Mouse (Mus musculus) stomach, embryonic 16.5 days (tissue): ENCODE data around the gene Slc30a2. TPM values are rescaled to one million over a fixed set of nuclear protein-coding genes. Genes with fewer than 3 reads are reported as not detected.

Experiments
- ATAC-seq: fragments of 200-750 bp; cut with Nextera tagmentation; 2 replicates; pipeline ENCODE4 v1.8.0; 2017; ENCODE audit warnings: moderate number of reproducible peaks, moderate TSS enrichment; ENCODE audit not compliant: insufficient read depth, low FRiP score
- H3K27ac ChIP-seq: fragments of 300-500 bp; sonication (generic); 2 replicates; pipeline ENCODE4 v1.5.1; 2014; ENCODE audit warnings: low read length
- H3K27me3 ChIP-seq: fragments of 300-500 bp; sonication (generic); 2 replicates; pipeline ENCODE4 v1.6.1; 2014; ENCODE audit warnings: low read length, control low read depth, mixed read lengths; ENCODE audit not compliant: control insufficient read depth, insufficient read depth
- H3K36me3 ChIP-seq: fragments of 300-500 bp; sonication (generic); 2 replicates; pipeline ENCODE4 v1.6.1; 2014; ENCODE audit warnings: low read length; ENCODE audit not compliant: control insufficient read depth, insufficient read depth
- H3K4me1 ChIP-seq: fragments of 300-500 bp; sonication (generic); 2 replicates; pipeline ENCODE4 v1.6.1; 2014; ENCODE audit warnings: low read length, control low read depth, mixed read lengths; ENCODE audit not compliant: control insufficient read depth, insufficient read depth
- H3K4me2 ChIP-seq: fragments of 300-500 bp; sonication (generic); 2 replicates; pipeline ENCODE4 v1.6.1; 2014; ENCODE audit warnings: low read depth, low read length, mixed read lengths
- H3K4me3 ChIP-seq: fragments of 300-500 bp; sonication (generic); replicated peaks from 2 replicates; pipeline ENCODE4 v1.5.1; 2014; ENCODE audit warnings: mild to moderate bottlenecking, low read length
- H3K9ac ChIP-seq: fragments of 300-500 bp; sonication (generic); 2 replicates; pipeline ENCODE4 v1.6.1; 2014; ENCODE audit warnings: low read length
- H3K9me3 ChIP-seq: fragments of 300-500 bp; sonication (generic); replicated peaks from 2 replicates; pipeline ENCODE4 v1.6.1; 2016; ENCODE audit warnings: low read length, control low read depth; ENCODE audit not compliant: control insufficient read depth
- WGBS: fragments of 180-500 bp; shearing (Covaris S2); extraction: QIAGEN DNeasy Blood & Tissue Kit; methylation state at CpG from one replicate; pipeline ENCODE4 v1.1.7; 2014; 5-methylcytosine and 5-hydroxymethylcytosine counted together
- polyA plus RNA-seq: library from polyadenylated mRNA; unstranded; fragments of >200 nt; fragmentation: Nextera tagmentation; extraction: Ambion mirVana; gene quantifications from 2 replicates; pipeline ENCODE4 v1.2.1, GENCODE M21; 2015

Gene Slc30a2
- polyA plus RNA-seq, 1 experiment from 2014 or later: 1.1 TPM

DNA sequence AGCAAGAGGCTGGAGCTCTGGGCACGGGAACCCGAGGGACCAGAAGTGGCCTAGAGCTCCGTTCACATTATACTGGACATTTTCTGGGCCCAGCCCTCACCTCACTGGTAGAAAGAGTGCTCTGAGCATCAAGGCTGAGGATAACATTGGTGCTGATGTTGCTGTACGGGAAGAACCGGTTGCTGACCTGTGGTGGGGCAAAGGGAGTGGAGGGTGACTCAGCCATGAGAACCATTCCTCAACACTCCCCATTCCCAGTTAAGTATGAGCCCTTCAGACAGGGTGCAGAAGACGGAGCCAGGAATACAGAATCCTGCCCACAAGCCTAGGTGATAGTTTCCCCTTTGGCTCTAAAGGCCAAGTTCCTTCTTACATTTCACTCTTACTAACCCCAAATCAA lies 16.7 kb downstream of the Slc30a2 start:
- Histone ChIP-seq H3K9ac (no peak overlapping the region), H3K4me3 (no peak overlapping the region), H3K9me3 (no peaks in the 10 kb centered on the region), H3K4me1 (peaks cover 11% of the 10 kb centered on the region), H3K36me3 (no peaks in the 10 kb centered on the region), H3K27me3 (no peaks in the 10 kb centered on the region), H3K27ac (peak overlapping the region; percentile 58; the same call in 1 of the 2 replicates), H3K4me2 (no peak overlapping the region)
- 81% methylated on average over 6 of the region's 6 CpGs for WGBS
- ATAC-seq: no peak

DNA sequence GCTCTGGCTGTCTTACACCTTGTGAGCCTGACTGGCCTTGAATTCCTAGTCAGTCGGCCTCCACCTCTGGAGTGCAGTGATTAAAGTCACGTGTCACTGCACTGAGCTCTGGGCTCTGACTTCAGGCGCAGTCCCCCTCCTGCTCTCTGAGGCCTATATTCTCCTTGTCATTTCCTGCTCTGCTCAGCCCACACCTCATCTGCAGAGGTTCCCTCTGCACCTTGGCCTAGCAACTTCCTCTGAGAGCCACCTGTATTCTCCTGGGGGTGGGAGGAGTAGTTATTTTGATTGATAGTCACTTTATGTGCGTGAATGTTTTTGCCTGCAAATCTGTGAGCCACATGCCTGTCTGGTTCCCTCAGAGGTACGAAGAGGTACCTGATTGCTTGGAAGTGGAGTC lies 18.2 kb downstream of the Slc30a2 start:
- Histone ChIP-seq H3K9me3 (no peaks in the 10 kb centered on the region), H3K4me2 (no peak overlapping the region), H3K27me3 (no peaks in the 10 kb centered on the region), H3K27ac (no peak overlapping the region), H3K9ac (no peak overlapping the region), H3K4me3 (no peak overlapping the region), H3K36me3 (no peaks in the 10 kb centered on the region), H3K4me1 (peaks cover 11% of the 10 kb centered on the region)
- WGBS: 26% methylated on average over 5 of the region's 5 CpGs
- 0 out of 2 replicates have a peak, but pooled peaks have one; percentile 15 for ATAC-seq

DNA sequence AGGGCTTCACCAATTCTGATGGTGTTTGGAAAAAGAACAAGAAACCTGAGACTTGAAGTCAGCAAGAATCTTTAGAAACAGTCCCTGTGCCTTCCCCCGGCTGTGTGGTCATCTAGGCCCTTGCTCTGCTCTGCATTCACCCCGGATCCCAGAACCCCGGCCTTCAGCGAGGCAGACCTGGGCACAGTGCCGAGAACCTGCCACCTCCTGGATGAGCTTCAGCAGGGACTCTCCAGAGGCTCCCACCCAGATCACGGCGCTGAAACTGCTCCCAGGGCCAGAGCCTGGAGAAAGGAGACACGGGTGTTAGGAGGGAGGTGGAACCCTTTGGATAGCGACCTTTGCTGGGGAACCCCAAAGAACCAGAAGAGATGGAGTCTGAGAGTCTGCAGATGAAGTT lies 19.1 kb downstream of the Slc30a2 start:
- no peaks in the 10 kb centered on the region for H3K36me3 ChIP-seq
- H3K9ac ChIP-seq: no peak overlapping the region; the same call in 1 of the 2 replicates
- H3K27me3 ChIP-seq: no peaks in the 10 kb centered on the region
- ATAC-seq: no peak
- no peak overlapping the region for H3K4me2 ChIP-seq
- no peak overlapping the region for H3K4me3 ChIP-seq
- no peaks in the 10 kb centered on the region for H3K9me3 ChIP-seq
- 53% methylated on average over 9 of the region's 9 CpGs for WGBS
- peaks cover 7% of the 10 kb centered on the region for H3K4me1 ChIP-seq
- no peak overlapping the region for H3K27ac ChIP-seq

GRCm38 (mm10) chr4:134362586-134362985 lies 19.6 kb downstream of the Slc30a2 start:
- Histone ChIP-seq H3K36me3 (no peaks in the 10 kb centered on the region), H3K9ac (no peak overlapping the region), H3K4me2 (0 out of 2 replicates have a peak overlapping the region, but pooled peaks have one; percentile 23), H3K27ac (no peak overlapping the region), H3K4me3 (no peak overlapping the region), H3K4me1 (peaks cover 2% of the 10 kb centered on the region; the same call in 1 of the 2 replicates), H3K9me3 (no peaks in the 10 kb centered on the region), H3K27me3 (no peaks in the 10 kb centered on the region; the same call in 1 of the 2 replicates)
- no peak for ATAC-seq
- 25% methylated on average over 9 of the region's 9 CpGs for WGBS

DNA sequence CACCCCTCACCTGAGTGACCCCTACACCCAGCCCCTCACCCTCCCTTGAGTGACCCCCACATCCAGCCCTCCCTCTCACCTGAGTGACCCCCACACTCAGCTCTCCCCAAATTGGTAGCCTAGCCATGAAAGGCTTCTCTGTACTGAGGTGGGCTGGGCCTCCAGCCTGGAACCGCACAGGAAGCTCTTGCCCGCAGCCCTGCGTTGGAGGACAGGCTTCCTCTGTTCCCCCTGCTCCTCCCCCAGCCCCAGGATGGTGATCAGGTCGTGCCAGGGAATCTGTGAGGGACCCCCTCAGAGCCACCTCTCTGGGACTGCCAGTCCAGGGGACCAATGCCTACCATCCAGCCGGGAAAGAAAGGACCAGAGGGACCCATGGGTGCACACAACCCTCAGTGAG lies 22.3 kb downstream of the Slc30a2 start:
- ATAC-seq: no peak

DNA sequence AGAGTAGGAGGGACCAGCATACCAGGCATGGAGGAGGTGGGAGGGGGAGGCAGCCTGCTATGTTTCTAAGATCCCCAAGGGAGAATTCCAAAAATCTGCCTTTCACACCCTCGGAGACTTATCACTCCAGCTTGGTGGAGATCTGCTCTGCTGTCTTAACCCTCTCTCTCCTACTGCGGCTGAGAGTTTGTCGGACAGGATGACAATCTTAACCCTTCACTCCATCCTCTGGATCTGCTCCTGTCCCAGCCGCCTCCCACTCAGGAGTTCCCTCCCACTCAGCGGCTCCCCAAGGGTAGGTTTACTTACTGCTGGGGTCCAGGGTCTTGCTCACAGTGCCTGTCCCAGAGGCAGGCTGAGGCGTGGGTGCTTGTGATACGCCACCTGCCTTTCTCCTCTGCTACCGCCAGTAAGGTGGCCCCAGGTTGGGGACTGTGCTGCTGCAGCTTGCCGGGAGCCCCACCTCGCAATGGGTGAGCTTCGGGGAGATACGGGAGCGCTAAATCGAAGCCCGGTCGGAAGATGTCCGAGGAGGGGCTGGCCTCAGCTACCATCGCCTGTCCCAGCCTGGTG lies 27.8 kb downstream of the Slc30a2 start:
- Histone ChIP-seq H3K9me3 (no peaks in the 10 kb centered on the region), H3K9ac (peak overlapping the region; percentile 58), H3K36me3 (no peaks in the 10 kb centered on the region), H3K27me3 (peaks cover 22% of the 10 kb centered on the region), H3K27ac (no peak overlapping the region), H3K4me2 (peak overlapping the region; percentile 96), H3K4me3 (peak overlapping the region; percentile 59), H3K4me1 (peaks cover 18% of the 10 kb centered on the region)
- 2% methylated on average over 18 of the region's 18 CpGs for WGBS
- no peak for ATAC-seq

More for the DNA sequence above, 22.3 kb downstream of the Slc30a2 start:
- H3K27me3 ChIP-seq: peaks cover 2% of the 10 kb centered on the region
- whole genome bisulfite sequencing: 24% methylated on average over 5 of the region's 5 CpGs
- no peak overlapping the region for H3K4me3 ChIP-seq
- no peaks in the 10 kb centered on the region for H3K9me3 ChIP-seq
- no peaks in the 10 kb centered on the region; the same call in 1 of the 2 replicates for H3K4me1 ChIP-seq
- no peak overlapping the region for H3K4me2 ChIP-seq
- H3K27ac ChIP-seq: no peak overlapping the region
- no peak overlapping the region for H3K9ac ChIP-seq
- no peaks in the 10 kb centered on the region for H3K36me3 ChIP-seq

DNA sequence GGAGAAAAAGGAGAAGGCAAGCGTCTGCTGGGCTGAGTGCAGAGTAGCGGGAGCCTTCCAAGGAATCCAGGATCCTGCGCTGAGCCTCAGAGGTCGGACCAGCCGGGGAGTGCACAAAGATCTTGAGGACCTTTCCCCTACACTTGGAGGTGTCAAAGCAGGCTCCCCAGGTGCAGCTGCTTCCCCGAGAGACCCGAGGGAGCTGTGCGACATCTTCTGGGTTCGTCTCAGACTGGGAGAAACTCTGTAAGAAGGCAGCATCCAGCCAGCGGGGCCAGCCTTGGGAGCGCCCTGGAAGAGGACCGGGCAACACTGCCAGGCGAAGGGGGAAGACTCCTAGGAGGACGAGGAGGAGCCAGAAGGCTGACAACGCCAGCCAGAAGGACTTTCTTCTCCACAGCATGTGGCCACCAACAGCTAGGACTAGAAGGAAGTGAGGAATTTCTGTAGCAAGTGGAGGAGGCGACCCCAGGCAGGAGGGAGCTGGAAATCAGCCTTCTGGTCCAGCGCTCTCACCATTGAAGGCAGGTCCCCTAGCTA lies 28.4 kb downstream of the Slc30a2 start:
- WGBS: under 1% methylated on average over 17 of the region's 17 CpGs
- ATAC-seq: no peak

GRCm38 (mm10) chr4:134372294-134372747 lies 29.3 kb downstream of the Slc30a2 start:
- Histone ChIP-seq H3K36me3 (no peaks in the 10 kb centered on the region), H3K4me2 (peak overlapping the region; percentile 96), H3K4me3 (peak overlapping the region; percentile 59), H3K9me3 (no peaks in the 10 kb centered on the region), H3K27me3 (peaks cover 22% of the 10 kb centered on the region), H3K27ac (no peak overlapping the region), H3K9ac (peak overlapping the region; percentile 66), H3K4me1 (peaks cover 18% of the 10 kb centered on the region)
- under 1% methylated on average over 16 of the region's 16 CpGs for WGBS
- peak; percentile 81 for ATAC-seq

More for the DNA sequence above, 28.4 kb downstream of the Slc30a2 start:
- Histone ChIP-seq H3K9me3 (no peaks in the 10 kb centered on the region), H3K4me1 (peaks cover 18% of the 10 kb centered on the region), H3K27ac (no peak overlapping the region), H3K4me2 (peak overlapping the region; percentile 96), H3K4me3 (peak overlapping the region; percentile 59), H3K9ac (peak overlapping the region; percentile 58), H3K27me3 (peaks cover 22% of the 10 kb centered on the region), H3K36me3 (no peaks in the 10 kb centered on the region)

DNA sequence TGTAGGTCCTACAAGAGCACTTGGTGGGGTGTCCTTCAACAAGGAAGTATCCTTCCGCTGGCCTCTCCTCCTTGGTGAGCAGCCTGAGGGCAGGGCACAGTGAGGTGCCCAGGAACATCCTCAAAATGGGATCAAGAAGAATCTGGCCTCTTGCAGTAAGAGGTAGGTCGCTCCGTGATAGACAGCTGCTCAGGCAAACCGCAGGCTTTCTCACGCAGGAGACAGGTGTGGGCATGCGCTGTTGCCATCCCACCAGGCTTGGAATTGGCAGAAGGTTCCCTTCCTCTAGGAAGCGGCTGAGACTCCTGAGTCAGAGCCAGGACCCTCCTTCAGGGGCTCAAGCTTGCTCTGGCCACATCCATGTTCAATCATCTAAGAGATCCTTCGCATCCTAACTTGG lies 30.3 kb downstream of the Slc30a2 start:
- H3K36me3 ChIP-seq: no peaks in the 10 kb centered on the region
- no peak overlapping the region for H3K4me2 ChIP-seq
- H3K27me3 ChIP-seq: peaks cover 22% of the 10 kb centered on the region
- WGBS: 84% methylated on average over 8 of the region's 8 CpGs
- H3K9ac ChIP-seq: no peak overlapping the region
- no peak overlapping the region for H3K27ac ChIP-seq
- peaks cover 18% of the 10 kb centered on the region for H3K4me1 ChIP-seq
- no peak for ATAC-seq
- no peak overlapping the region for H3K4me3 ChIP-seq
- H3K9me3 ChIP-seq: no peaks in the 10 kb centered on the region
